Mouse (Mus musculus): ENCODE measurements around the gene Smarca2.

The Smarca2 gene

GRCm38 (mm10) chr19:26781209-26781608, 176.4 kb downstream of the Smarca2 start:
- no peak for DNase-seq (ENCODE audit: low spot score)

GRCm38 (mm10) chr19:26788446-26788845, 183.6 kb downstream of the Smarca2 start:
- DNase-seq (ENCODE audit: low spot score): no peak

GRCm38 (mm10) chr19:26790386-26791346, 185.8 kb downstream of the Smarca2 start:
- DNase-seq (ENCODE audit: low spot score): no peak

- no peak for DNase-seq (ENCODE audit: low spot score)
Observed at GRCm38 (mm10) chr19:26794315-26794714, 189.5 kb downstream of the Smarca2 start.

GRCm38 (mm10) chr19:26796006-26796405, 191.2 kb downstream of the Smarca2 start:
- DNase-seq (ENCODE audit: low spot score): no peak

GRCm38 (mm10) chr19:26804401-26804800, 199.6 kb downstream of the Smarca2 start:
- no peak for DNase-seq (ENCODE audit: low spot score)

GRCm38 (mm10) chr19:26814629-26815028, 209.8 kb downstream of the Smarca2 start:
- DNase-seq (ENCODE audit: low spot score): no peak

- no peak for DNase-seq (ENCODE audit: low spot score)
Observed at GRCm38 (mm10) chr19:26817901-26818300, 213.1 kb downstream of the Smarca2 start.

All from layer of hippocampus, adult 11-12 months (tissue).